Mouse (Mus musculus) ovary, postnatal 10 days (tissue): ENCODE data around the gene Taf3.

Experiments used
- DNase-seq: peaks from one replicate; pipeline ENCODE4 v3.0.0; 2022; ENCODE audit warnings: low spot score

Taf3 gene

DNA sequence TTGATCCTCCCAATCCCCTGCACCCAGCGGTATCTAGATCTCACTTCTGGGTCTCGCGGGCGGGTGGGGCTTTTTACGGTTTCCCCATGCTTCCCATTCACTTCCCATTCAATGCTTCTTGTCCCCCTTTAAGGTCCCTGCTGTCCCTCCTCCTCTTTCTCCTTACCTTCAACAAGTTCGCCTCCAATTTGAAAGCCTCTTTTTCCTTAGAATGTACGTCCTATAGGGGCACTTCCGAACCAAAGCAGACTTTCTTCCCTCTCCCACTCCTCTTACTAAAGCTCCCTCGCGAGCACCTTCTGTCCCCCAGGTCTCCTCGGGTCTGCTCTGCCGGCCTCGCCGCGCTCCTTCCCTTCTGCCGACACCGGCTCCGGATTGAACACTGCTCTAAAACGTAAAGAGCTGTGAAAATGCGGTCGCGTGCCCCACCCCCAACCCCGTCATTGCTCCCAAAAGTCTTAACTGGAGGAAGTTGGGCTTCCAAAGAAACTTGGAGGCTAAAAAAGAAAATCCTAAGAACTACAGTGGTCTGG, 158.7 kb downstream of the Taf3 start, which contains the start of gene Gata3:
Gene Gata3 (minus strand): TSS at position 384 of the 533 bp plus-strand sequence.
- DNase-seq, result no peak

DNA sequence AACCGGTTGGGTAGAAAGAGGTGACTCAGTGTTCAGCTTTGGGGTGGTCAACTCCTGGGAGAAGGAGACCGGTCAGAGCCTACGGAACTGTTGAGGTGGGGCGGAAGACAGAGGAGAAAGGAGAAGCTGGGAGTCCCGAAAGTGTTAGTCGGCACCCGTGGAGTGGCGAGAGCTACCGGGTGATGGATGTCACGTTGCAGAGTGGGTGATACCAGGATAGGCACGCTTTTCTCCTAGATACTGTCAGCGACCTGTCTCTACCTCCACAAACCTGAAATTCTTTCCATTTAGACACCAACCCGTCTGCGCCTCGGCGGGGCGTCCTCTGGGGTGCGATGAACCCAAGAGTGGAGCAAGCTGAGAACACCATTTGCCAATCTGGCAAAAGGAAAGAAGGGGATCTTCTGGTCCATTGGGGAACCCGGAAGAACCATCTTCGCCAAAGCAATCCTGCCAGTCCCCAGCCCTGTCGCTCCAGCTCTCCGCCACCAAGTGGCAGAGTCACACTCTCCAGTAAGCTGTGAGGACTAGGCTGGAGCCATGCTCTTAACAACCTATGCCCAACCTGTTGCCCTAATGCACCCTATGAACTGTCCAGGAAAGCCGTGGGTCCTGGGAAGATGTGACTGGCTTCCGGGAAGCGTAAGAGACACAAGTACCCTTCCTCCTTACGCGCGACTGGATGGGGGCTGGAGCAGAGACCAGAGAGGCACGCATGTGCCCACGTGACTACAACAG, 159.3 kb downstream of the Taf3 start, which contains the start of gene 9230102O04Rik:
Gene 9230102O04Rik (minus strand): TSS at position 628 of the 738 bp plus-strand sequence.
- DNase-seq, result no peak

DNA sequence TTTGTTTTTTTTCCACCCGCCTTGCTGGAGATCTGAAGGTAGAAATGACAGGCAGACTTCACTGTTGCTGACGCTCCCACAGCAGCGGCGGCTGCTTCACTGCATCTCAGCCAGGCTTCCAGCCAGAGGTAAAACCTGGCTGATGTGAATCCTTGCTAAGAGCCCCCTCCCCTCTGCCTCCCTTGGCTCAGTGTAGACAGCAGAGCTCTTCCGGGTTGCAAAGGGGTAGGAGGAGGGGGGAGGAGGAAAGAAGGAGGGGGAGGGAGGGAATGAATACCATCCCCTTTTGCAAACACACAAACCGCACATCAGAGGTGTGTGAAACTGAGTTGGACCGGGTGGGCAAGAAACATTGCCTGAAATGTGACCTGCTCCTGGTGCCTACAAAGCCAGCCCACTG, 160.8 kb downstream of the Taf3 start:
- no peak for DNase-seq

DNA sequence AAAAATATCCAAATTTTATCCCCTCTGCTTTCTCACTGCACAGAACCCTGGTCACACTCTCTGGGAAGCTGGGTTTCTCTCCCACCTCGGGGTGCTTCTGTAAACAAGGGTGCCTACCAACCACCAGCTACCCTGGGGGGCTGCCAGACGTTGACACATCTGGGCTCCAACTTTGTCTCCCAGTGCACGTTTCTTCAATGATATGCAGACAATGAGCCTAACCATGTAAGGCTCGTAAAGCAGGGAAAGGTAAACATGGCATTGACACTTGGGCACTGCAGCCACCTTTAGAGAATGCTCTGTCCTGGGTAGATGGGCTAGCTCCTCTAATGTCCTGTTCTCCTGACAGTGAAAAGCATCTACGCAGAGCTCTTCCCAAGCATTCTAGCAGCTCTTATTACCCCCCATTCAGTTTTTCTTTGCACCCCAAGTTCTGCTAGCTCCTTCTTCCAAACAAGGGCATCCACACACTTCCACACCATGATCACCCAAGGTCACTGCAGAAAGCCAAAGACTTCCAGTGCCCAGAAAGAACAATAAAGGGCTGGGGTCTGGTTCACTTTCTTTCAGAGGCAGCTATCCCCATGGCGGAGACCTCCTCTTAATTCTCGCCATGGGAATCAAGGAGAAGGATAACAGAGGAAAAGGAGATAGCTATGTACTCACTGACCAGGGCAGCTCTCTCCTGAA, 161.3 kb downstream of the Taf3 start:
- DNase-seq, result no peak

DNA sequence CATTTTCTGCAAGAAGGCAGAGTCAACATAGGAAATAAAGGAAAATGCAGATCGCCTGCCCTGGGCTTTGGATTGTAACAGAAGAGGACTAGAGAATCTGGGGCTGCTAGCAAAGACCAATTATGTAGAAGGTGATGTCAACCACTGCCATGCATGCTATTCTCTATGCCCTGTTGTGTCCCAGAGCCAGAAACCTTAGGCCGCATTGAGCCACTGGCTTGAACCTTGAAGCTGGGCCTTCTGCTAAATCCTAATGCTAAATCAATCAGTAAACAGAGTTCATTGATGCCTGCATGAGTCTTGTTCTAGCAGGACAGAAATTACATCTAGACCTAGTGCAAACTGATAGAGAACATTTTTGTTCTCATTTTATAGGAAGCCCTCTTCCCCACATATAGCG, 162.4 kb downstream of the Taf3 start:
- no peak for DNase-seq

DNA sequence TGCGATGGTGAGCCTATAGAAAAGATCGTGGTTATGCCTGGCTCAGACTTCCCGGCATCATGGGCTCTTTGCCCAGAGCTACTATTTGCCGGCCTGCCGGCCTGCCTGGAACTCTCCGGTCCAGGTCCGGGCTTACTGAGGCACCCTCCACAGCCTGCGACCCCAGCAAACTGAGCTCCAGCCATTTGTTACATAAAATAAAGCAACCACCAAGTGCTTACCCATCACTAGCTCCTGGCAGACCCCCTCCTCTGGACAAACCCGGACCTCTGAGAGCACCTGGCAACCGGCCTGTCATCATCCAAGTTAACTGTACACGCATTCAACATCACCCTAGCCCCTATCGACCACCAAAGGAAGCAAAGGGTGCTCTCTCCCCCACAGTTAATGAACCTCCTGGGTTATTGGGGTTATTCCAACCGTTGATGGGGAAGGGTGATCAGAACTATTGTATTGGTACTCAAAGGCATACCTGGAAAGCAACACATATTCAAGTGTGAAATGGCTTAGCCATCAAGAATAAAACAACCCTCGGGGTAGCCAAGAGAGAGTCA, 163.1 kb downstream of the Taf3 start:
- no peak for DNase-seq

DNA sequence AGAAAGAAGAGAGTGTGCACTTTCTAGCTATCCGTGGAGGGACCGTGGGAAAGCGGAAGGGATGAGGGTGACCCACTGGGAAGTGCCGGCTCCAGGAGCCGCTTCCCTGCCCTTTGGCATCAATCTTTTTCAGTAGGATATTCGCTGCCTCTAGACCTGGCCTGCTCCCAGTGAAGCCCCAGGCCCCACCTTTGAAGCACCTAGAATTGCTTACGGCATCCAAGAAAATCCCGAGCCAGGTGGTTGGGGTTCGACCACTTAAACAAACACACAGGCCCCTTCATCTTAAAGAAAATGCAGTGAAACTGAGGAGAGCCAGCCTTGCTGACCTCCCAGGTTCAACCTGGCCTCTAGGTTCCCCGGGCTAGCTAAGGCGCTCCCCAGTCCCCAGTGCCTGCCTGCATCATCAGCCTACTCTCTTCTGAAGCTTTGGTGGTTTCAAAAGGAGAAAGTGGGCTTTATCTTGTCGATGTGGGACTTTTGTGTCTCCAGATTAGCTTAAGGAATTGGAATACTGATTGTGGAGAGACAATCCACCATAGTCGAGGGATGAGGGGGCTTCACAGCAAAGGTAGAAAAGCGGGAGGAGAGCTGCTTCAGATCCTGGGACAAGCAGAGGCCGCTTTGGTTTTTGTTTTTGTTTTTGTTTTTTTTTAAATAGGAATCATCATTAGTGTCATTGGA, 163.7 kb downstream of the Taf3 start:
- DNase-seq, result no peak

DNA sequence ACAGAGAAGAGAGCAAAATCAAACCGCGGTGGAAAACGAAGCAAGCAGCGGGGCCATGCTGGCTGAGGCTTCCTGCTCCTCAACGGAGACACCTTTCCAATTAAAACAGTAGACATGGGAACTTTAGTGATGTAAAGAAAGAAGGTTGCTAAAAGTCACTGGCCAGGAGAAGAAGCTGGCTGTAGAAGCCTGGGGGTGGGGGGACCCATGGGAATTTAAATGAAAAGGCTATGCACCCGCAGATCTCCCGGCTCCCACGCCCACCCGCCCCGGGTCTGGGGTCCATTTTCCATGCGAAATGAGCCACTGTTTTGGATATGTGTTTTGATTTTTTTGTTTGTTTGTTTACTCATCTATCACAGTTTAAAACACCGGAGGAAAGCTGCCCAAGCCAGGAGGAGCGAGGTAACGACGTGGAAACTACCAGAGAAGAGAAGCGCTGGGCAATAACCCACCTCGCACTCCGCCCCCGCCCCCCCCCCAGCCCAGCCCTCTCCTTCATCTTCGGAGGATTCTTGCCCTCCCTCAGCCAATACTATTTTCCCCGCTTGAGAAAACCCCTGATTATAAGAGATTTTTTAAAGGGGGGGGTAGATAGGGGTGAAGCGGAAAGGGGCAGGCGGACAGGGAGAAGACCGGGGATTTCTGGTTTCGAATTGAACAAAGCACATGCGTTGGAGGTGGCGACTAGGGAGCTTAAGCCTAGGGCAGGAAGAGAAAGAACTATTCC, 164.4 kb downstream of the Taf3 start:
- no peak for DNase-seq

DNA sequence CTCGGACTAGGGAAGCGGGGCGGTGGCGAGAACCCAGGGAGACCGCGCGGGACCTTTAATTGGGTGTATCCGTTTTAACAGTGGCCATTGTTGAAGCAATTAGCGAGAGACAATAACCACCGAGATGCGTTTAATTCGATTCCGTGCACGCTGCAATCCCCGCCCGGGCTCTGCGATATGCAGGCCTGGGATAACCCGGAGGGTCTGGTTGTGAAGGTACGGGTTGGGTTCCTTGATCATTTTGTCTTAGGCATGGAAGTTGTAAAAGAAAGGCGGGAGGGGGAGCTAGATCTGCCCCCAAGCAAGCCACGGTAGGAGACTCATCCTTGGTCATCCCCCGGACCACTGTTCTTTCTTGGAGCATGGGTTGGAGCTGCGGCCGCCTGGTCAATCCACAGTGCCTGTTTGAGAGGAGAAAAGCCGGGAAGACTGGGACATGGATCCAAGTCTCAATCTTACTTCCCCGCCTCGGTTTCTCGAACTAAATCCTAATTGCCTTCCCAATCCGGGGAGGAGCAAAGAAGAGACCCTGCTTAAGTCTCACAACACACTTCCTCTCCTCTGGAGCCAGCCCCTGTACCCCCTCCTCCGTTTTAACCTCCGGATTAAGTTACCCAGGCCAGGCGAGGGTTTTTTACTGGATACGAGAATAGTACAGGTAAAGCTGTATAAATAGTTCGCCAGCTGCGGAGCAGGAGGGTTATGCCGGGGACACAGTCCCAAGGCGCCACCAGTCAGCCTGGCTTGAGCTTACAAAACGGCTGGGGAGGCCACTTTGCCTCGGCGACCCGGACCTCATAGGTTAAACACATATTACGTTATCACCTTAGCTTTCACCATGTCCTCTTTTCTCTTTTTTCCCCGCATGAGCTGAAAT, 165.2 kb downstream of the Taf3 start:
- DNase-seq, result no peak

DNA sequence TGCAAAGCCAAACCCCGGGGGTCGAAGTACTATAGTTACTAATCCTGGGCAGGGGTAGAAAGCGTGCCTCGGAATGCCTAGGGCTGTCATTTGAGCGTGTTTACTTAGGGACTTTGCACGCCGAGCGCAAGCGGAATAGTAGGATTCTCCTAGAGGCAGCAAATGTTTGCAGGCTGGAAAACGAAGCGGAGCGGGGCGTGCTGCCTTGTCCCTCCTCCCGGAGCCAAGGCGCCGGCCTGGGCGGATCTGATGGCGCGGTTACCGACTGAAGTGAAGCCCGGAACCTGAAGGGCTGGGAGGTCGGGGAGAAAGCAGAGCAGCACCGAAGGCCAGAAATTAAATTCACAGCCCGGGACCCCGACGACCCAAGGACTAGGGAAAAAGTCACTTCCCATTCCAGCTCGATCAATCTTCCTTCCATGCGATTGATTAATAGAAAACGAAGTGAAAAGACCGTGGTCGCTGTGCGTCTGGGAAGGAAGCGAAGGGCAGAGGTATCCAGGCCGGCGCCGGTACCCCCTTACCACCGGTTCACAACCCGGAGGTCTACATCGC, 165.9 kb downstream of the Taf3 start:
- DNase-seq, result no peak

DNA sequence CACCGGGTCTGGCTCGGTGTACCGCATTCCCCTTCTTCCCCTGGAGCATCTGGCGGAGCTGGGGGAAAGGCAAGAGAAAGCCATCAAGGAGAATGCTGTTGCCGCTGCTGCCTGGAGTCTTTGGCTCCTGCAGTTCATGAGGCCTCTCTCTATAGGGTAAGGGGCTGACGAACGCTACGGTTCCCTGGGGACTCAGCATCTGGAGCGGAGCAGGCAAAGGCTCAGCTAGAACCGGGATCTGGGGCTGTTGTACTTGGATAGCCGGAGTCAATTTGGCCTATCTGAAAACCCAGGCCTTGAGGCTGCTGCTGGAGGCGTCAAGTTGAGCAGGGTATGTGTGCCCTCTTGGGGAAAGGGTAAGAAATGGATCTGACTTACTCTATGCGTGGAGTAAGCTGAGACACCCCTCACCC, 166.8 kb downstream of the Taf3 start:
- DNase-seq, result no peak

DNA sequence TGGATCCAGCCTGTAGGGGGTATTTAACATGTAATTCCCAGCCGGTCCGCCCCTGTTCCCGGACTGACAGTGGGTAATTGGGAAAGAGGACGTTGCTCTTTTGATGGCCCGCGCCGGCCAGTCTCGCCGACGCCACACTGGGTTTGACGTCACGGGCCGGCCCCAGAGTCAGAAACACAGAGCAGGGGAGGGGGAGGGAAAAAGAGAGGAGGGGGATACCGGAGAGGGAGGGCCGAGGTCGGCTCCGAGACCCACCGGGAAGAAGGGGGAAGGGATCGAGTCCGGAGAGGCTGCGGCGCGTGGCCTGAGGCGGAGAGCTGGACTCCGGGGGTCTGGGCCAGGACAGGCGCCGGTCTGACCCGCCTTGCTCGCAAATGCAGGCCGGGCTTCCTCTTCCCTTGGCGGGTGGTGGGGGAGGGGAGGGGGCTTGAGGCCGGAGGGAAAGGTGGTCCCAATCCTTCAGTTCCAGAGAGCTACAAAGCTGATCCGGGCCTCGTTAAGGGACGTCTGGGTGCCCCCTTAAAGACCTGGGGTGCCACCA, 167.3 kb downstream of the Taf3 start, which contains the start of gene 4930412O13Rik:
Gene 4930412O13Rik (plus strand): TSS at position 202 of the 541 bp plus-strand sequence.
- no peak for DNase-seq

DNA sequence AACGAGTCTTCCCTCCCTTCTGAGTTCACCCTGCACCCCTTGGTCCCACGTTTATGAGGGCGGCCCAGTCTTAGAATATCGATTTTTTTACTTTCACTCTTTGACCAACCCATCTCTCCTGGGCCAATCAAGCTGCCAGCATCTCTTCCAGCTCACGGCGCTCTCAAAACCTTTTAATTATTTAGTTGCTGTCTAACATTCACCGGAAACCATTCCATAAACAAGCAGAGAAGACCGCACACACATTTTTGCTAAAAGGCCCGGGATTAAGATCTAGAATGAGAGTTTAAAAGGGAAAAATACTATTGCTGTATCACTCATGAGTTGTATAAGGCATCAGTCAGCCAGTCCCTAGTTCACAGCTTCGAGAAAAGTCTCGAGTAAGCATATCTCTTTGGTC, 168.1 kb downstream of the Taf3 start:
- no peak for DNase-seq

DNA sequence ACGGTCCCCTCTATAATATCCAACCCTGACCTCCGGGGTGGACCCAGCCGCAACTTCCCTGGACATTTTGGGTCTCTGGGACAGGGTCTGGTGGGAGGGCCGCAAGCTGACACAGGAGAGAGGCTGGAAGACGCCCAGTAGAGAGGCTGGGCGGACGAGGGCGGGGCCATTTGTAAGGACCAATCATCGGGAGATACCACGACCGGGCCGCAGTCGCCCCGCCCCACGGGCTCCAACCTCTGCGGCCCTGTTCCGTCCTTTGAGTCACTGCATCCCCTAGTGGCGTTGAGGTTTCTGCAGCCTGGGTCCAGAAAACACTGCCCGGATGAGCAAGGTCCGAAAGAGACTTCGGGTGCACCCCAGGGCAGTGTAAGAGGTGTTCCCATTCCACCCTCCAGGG, 168.9 kb downstream of the Taf3 start:
- peak; percentile 67 for DNase-seq

DNA sequence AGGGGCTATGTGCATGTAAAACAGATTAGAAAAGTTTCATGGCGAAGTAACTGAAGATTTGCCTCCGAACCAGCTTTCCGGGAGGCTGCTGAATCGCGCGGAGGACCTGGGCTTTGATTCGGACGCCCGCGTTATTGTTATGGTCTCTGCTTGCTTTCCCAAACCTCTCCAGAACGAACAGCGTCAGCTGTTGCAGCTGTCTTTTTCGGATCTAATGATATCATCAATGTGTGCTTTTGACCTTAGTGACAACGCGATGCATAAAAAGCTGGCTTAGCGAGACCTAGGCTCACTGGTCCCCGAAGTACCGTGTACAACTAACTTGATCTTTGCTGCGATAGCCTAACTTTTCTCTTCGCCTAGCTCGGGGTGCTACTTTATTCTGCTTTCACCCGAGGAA, 169.3 kb downstream of the Taf3 start:
- DNase-seq, result no peak

DNA sequence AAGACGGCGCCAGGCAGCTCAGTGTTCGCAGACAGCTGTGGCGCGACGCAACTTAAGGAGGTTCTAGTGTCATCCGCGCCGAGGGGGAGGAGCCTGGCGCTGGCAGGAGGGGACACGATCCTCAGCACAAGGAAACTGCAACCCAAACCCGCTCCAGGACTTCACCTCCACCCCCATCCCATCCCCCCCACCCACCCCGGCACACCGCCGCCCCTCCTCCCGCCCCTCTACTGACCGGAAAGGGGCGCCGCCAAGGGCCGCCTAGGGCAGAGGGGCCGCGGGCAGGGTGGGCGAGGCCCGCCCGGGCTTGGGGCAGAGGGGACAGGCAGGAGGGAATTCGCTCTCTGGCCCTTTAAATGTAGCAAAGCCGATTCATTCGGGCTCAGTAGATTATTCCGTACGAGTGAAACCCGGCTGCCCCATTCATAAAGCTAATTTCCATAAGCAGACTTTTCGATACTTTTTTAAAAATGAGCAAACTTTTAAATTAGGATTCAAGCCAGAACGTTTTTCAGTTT, 169.8 kb downstream of the Taf3 start:
- no peak for DNase-seq

DNA sequence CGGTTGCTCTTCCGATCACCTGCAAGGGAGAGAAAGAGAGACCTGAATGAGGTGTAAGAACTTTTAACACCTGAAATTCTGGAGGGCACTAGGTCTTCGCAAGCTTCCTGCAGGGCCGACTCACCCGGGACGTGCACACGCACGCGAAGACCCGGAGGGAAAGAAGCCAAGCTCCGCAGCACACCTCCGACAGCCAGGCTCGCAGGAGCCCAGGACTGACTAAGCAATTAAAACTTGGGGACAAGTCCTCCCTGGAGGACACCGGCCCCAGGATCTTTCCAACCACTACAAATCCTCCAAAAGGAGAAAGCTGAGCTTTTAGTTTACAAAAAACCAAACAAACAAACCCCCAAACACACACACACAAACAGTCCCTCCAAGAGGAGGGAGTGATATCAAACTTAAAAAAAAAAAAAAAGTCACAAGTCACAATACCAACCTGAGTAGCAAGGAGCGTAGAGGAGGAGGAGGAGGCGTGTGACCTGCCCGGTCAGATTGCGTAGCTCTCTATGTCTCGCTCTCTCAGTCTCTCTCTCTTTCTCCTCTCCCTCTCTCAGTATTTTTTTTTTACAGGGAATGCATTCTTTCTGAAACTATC, 170.3 kb downstream of the Taf3 start:
- no peak for DNase-seq

DNA sequence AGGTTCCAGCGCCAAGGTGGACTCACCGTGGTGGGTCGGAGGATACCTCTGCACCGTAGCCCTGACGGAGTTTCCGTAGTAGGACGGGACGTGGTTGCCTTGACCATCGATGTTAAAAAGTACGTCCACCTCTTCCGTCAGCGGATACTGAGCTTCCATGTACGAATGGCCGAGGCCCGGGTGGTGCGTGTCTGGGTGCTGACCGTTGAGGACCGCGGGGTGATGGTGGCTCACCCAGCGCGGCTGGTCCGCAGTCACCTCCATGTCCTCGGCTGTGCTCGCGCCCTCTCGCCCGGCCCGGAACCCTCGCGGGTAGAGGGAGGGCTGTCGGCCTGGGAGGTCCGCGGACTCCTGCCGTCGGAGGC, 171.1 kb downstream of the Taf3 start:
- DNase-seq, result no peak

DNA sequence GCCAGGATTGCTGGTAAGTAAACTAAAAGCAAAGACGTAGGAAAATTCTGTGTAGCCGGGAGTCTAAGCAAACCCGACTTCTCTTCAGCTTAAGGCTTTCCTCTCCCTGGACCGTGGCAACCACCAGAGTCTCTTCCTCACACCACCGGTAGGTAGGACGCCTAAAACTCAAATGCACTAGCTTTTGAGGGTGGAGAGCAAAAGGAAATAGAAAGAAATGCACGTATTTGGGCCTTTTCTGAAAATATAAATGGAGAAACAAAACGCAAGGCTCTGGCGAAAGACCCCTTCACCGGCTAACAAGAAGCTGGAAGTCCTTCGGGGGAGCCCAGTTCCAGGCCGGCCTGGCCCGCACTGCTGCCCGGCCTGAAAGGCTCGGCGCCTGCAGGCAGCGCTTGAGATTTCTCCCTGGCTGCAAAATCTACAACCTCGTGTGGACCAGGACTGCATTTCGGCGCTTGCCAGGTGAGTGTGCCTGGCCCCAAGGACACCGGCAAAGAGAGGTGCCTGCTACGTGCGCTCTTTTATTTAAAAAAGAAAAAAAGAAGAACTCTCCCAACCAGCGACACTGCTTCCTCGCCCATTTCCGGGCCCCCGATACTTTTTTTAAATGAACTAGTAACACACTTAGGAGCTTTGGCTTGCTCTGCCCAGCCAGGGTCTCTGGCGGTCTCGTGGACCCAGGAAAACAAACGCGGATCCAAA, 171.6 kb downstream of the Taf3 start:
- no peak for DNase-seq
